Mouse (Mus musculus) brain, embryonic 14.5 days (tissue): ENCODE data around the gene Tectb.

ENCODE experiments used
- CTCF ChIP-seq: fragments of 200-500 bp; IDR thresholded peaks from 2 replicates; pipeline ENCODE4 v1.5.1; 2012; ENCODE audit warnings: inconsistent platforms, mild to moderate bottlenecking, moderate library complexity, borderline replicate concordance; ENCODE audit not compliant: insufficient read depth, insufficient read length; ENCODE audit errors: extremely low read depth
- POLR2A ChIP-seq: fragments of 200-500 bp; IDR thresholded peaks from 2 replicates; pipeline ENCODE4 v1.6.1; 2012; ENCODE audit warnings: mild to moderate bottlenecking, inconsistent platforms, borderline replicate concordance; ENCODE audit not compliant: poor library complexity, insufficient read depth, insufficient read length, severe bottlenecking; ENCODE audit errors: extremely low read depth

- no peak for TF ChIP-seq POLR2A
- TF ChIP-seq CTCF, result no peak
Measured at GRCm38 (mm10) chr19:55149646-55150045, 30.9 kb upstream of the Tectb start.
